Mouse (Mus musculus): ENCODE results near the gene Dcpp1. TPM values are rescaled to one million over a fixed set of nuclear protein-coding genes. Genes with fewer than 3 reads are reported as not detected.

Gene Dcpp1
- total RNA-seq, 4 experiments from 2014 or later = not detected

DNA sequence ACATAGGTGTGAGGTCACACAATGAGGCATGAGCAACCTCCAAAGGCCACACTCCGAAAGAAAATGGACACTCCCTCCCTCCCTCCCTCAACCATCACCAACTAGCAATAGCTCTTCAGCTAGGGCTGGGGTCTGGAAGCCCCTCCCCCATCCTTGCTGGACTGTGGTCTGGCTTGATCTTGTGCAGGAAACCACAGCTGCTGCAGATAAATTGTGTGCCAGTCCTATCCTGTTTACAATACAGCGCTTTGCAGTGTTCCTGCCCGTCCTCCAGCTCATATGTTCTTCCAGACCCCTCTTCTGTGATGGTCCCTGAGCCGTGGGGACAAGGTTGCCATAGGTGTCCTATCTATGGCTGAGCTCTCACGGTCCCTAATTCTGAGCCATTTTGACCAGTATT lies 50.5 kb downstream of the Dcpp1 start:
- no peak for DNase-seq

Other genes with a start within 250 kb of the Dcpp1 start
- gene Mmp25, start 235.6 kb upstream of the Dcpp1 start, total RNA-seq (2022) = under 1 TPM in 3 of 4 experiments, not detected in 1; 0.06 to 0.13 (median 0.09) TPM
- not detected for gene Bicdl2, start 220.4 kb upstream of the Dcpp1 start, total RNA-seq (2022)
- 100 to 1,000 TPM; 136 to 169 (median 147) TPM for gene Hcfc1r1, start 207.3 kb upstream of the Dcpp1 start, total RNA-seq (2022)
- 10 to 100 TPM; 24.7 to 28.3 (median 26.7) TPM for gene Thoc6, start 207.0 kb upstream of the Dcpp1 start, total RNA-seq (2022)
- gene Tnfrsf12a, start 203.4 kb upstream of the Dcpp1 start, total RNA-seq (2022) = 100 to 1,000 TPM; 156 to 243 (median 195) TPM
- not detected for gene Cldn6, start 201.6 kb upstream of the Dcpp1 start, total RNA-seq (2022)
- gene Cldn9, start 196.8 kb upstream of the Dcpp1 start, total RNA-seq (2022) = under 1 TPM in 2 of 4 experiments, not detected in 2; 0.17 to 0.38 TPM
- gene 1520401A03Rik, start 158.1 kb upstream of the Dcpp1 start, total RNA-seq (2022) = 10 to 100 TPM in 3 of 4 experiments, 1 to 10 TPM in 1; 2.4 to 62.8 (median 19.6) TPM
- gene Pkmyt1, start 154.5 kb upstream of the Dcpp1 start, total RNA-seq (2022) = 1 to 10 TPM; 1.7 to 6.2 (median 3.6) TPM
- gene Paqr4, start 140.0 kb upstream of the Dcpp1 start, total RNA-seq (2022) = 10 to 100 TPM in 3 of 4 experiments, 1 to 10 TPM in 1; 7.7 to 17.9 (median 12.0) TPM
- gene Kremen2, start 135.0 kb upstream of the Dcpp1 start, total RNA-seq (2022) = under 1 TPM in 3 of 4 experiments, not detected in 1; 0.17 to 0.30 (median 0.26) TPM
- gene Flywch1, start 109.3 kb upstream of the Dcpp1 start, total RNA-seq (2022) = 100 to 1,000 TPM in 2 of 4 experiments, 10 to 100 TPM in 2; 82.9 to 115 (median 102) TPM
- 10 to 100 TPM in 3 of 4 experiments, 1 to 10 TPM in 1; 5.8 to 15.4 (median 13.1) TPM for gene Flywch2, start 94.8 kb upstream of the Dcpp1 start, total RNA-seq (2022)
- gene Srrm2, start 90.3 kb upstream of the Dcpp1 start, total RNA-seq (2022) = 1,000 to 10,000 TPM in 1 of 4 experiments, 100 to 1,000 TPM in 3; 612 to 1,355 (median 855) TPM
- gene Elob, start 51.7 kb upstream of the Dcpp1 start, total RNA-seq (2022) = 100 to 1,000 TPM; 365 to 430 (median 403) TPM
- not detected for gene Prss33, start 44.8 kb upstream of the Dcpp1 start, total RNA-seq (2022)
- gene Prss32, start 37.0 kb upstream of the Dcpp1 start, total RNA-seq (2022) = not detected
- 1 to 10 TPM in 3 of 4 experiments, under 1 TPM in 1; 0.56 to 1.8 (median 1.4) TPM for gene Prss41, start 36.7 kb upstream of the Dcpp1 start, total RNA-seq (2022)
- not detected for gene Prss21, start 12.8 kb upstream of the Dcpp1 start, total RNA-seq (2022)
- not detected for gene Dcpp2, start within 50 bp of the Dcpp1 start, total RNA-seq (2022)
- not detected for gene Dcpp3, start 36.6 kb downstream of the Dcpp1 start, total RNA-seq (2022)
- not detected for gene Sbp, start 60.8 kb downstream of the Dcpp1 start, total RNA-seq (2022)
- not detected for gene Sbpl, start 74.4 kb downstream of the Dcpp1 start, total RNA-seq (2022)
- under 1 TPM in 3 of 4 experiments, not detected in 1; 0.19 to 0.41 (median 0.31) TPM for gene Prss30, start 99.7 kb downstream of the Dcpp1 start, total RNA-seq (2022)
- not detected for gene Prss22, start 117.2 kb downstream of the Dcpp1 start, total RNA-seq (2022)
- under 1 TPM in 1 of 4 experiments, not detected in 3; 0.70 TPM for gene Prss27, start 157.3 kb downstream of the Dcpp1 start, total RNA-seq (2022)
- 10 to 100 TPM; 13.7 to 17.7 (median 15.1) TPM for gene Kctd5, start 192.6 kb downstream of the Dcpp1 start, total RNA-seq (2022)

Data from adrenal gland, adult 8-10 months (tissue).